Mouse (Mus musculus) embryonic facial prominence, embryonic 10.5 days (tissue): ENCODE measurements around the gene Kcnma1. TPM values are rescaled to one million over a fixed set of nuclear protein-coding genes. Genes with fewer than 3 reads are reported as not detected.

Experiments
- DNase-seq: peaks from one replicate; pipeline ENCODE4 v3.0.0-alpha.2; 2017; ENCODE audit warnings: low spot score
- H3K27ac ChIP-seq: fragments of 300-500 bp; sonication (generic); replicated peaks from 2 replicates; pipeline ENCODE4 v1.5.1; 2016; ENCODE audit warnings: mild to moderate bottlenecking
- H3K27me3 ChIP-seq: fragments of 300-500 bp; sonication (generic); replicated peaks from 2 replicates; pipeline ENCODE4 v1.6.1; 2016; ENCODE audit warnings: low read depth, mild to moderate bottlenecking; ENCODE audit not compliant: poor library complexity, severe bottlenecking
- H3K36me3 ChIP-seq: fragments of 300-500 bp; sonication (generic); replicated peaks from 2 replicates; pipeline ENCODE4 v1.6.1; 2016; ENCODE audit warnings: mild to moderate bottlenecking, moderate library complexity
- H3K4me1 ChIP-seq: fragments of 300-500 bp; sonication (generic); 2 replicates; pipeline ENCODE4 v1.6.1; 2016
- H3K4me3 ChIP-seq: fragments of 300-500 bp; sonication (generic); 2 replicates; pipeline ENCODE4 v1.5.1; 2016; ENCODE audit warnings: mild to moderate bottlenecking, moderate library complexity
- H3K9me3 ChIP-seq: fragments of 300-500 bp; sonication (generic); 2 replicates; pipeline ENCODE4 v1.6.1; 2016; ENCODE audit warnings: mild to moderate bottlenecking
- WGBS: fragments of 180-500 bp; shearing (Covaris S2); methylation state at CpG from one replicate; pipeline ENCODE4 v1.1.7; 2016; 5-methylcytosine and 5-hydroxymethylcytosine counted together
- polyA plus RNA-seq: library from polyadenylated mRNA; unstranded; fragments of >200 nt; fragmentation: Nextera tagmentation; extraction: Ambion mirVana; gene quantifications from 2 replicates; pipeline ENCODE4 v1.2.1, GENCODE M21; 2016

Gene Kcnma1
- polyA plus RNA-seq, 1 experiment from 2014 or later: 0.70 TPM

GRCm38 (mm10) chr14:23689681-23690080 lies 324.6 kb downstream of the Kcnma1 start:
- peak; percentile 54 for DNase-seq
- no peak overlapping the region for H3K4me3 ChIP-seq
- no peak overlapping the region for H3K27ac ChIP-seq
- no peaks in the 10 kb centered on the region for H3K36me3 ChIP-seq
- peaks cover 16% of the 10 kb centered on the region for H3K4me1 ChIP-seq
- no peaks in the 10 kb centered on the region for H3K9me3 ChIP-seq
- 55% methylated on average over 5 of the region's 5 CpGs for WGBS
- H3K27me3 ChIP-seq: no peaks in the 10 kb centered on the region

GRCm38 (mm10) chr14:23688513-23688912 lies 325.8 kb downstream of the Kcnma1 start:
- WGBS: 88% methylated on average over 3 of the region's 3 CpGs
- DNase-seq: no peak

DNA sequence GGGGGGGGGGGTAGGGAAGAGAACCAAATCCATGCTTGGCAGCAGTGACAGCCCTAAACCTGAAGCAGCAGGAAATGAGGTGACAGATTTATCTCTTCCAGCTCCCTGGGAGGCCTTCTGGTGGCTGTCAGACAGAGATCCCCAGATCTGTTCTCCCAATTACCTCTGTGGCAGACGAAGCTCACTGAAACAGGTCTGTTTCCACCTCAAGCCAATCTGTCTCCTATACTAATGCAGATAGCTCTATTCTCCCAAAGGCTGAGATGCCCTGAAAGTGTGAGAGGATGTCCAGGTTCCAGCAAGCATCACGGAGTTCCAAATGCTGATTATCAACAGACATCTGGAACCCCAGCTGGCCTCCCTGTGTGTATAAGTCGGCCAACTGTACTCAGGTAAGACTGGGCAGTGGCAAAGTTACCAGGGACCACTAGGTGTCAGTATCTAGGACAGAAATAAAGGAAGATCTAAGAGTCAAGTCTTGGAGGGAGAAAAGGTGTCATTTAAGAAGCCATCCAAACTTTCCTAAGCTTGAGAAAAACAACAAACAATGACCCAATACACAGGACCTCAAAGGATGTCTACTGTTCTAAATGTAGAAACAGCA lies 329.7 kb downstream of the Kcnma1 start:
- Histone ChIP-seq H3K4me1 (peaks cover 6% of the 10 kb centered on the region), H3K4me3 (no peak overlapping the region), H3K27ac (no peak overlapping the region), H3K9me3 (no peaks in the 10 kb centered on the region), H3K36me3 (no peaks in the 10 kb centered on the region), H3K27me3 (no peaks in the 10 kb centered on the region)
- WGBS: 61% methylated on average over 3 of the region's 3 CpGs
- DNase-seq: no peak

More at GRCm38 (mm10) chr14:23688513-23688912, 325.8 kb downstream of the Kcnma1 start:
- Histone ChIP-seq H3K36me3 (no peaks in the 10 kb centered on the region), H3K27me3 (no peaks in the 10 kb centered on the region), H3K4me3 (no peak overlapping the region), H3K27ac (no peak overlapping the region), H3K9me3 (no peaks in the 10 kb centered on the region), H3K4me1 (peaks cover 14% of the 10 kb centered on the region)

DNA sequence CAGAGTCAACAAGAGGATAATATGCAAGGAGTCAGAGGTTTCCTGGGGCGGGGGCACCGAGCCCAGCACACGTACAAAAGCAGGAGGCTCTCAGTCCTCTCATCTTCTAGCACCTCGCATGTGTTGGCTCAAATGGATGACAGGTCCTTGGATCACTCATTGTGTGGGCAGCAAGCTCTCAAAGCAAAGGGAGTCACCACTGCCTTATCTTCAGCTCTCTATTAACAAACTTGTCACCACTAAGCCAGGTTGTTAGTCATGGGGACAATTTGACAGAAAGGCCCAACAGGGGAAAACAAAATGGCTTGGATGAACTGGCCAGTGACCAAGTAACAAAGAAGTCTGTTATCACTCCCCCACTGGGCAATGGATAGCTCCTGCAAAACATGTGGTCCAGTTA lies 331.5 kb downstream of the Kcnma1 start:
- H3K4me3 ChIP-seq: no peak overlapping the region
- WGBS: 88% methylated on average over 4 of the region's 4 CpGs
- no peaks in the 10 kb centered on the region for H3K4me1 ChIP-seq
- no peaks in the 10 kb centered on the region for H3K9me3 ChIP-seq
- H3K36me3 ChIP-seq: no peaks in the 10 kb centered on the region
- no peaks in the 10 kb centered on the region for H3K27me3 ChIP-seq
- no peak overlapping the region for H3K27ac ChIP-seq
- no peak for DNase-seq

DNA sequence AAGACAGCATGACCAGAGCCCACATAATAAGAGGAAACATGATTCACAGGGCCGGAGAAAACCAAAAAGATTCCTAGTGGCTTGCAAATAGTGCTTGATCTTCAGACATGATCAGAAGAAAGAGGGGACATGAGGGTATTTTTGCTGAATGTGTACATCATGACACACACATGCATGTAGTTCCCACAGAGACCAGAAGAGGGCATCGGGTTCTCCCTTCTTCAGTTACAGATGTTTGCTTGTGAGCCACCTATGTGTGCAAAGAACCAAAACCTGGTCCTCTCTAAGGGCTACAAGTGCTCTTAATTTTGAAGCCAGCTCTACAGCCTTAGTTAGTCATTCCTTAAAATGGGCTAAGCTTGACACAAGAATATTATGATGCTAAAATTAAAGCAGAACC lies 334.9 kb downstream of the Kcnma1 start:
- WGBS: 68% methylated on average over 2 of the region's 2 CpGs
- no peaks in the 10 kb centered on the region for H3K4me1 ChIP-seq
- peak; percentile 27 for DNase-seq

GRCm38 (mm10) chr14:23666420-23666819 lies 347.9 kb downstream of the Kcnma1 start:
- Histone ChIP-seq H3K27ac (no peak overlapping the region), H3K4me1 (no peaks in the 10 kb centered on the region), H3K36me3 (no peaks in the 10 kb centered on the region), H3K9me3 (no peaks in the 10 kb centered on the region), H3K27me3 (no peaks in the 10 kb centered on the region), H3K4me3 (no peak overlapping the region)
- no peak for DNase-seq
- 91% methylated on average over 3 of the region's 3 CpGs for WGBS

More for the DNA sequence above, 334.9 kb downstream of the Kcnma1 start:
- no peak overlapping the region for H3K27ac ChIP-seq
- no peaks in the 10 kb centered on the region for H3K9me3 ChIP-seq
- H3K36me3 ChIP-seq: no peaks in the 10 kb centered on the region
- no peaks in the 10 kb centered on the region for H3K27me3 ChIP-seq
- H3K4me3 ChIP-seq: no peak overlapping the region

DNA sequence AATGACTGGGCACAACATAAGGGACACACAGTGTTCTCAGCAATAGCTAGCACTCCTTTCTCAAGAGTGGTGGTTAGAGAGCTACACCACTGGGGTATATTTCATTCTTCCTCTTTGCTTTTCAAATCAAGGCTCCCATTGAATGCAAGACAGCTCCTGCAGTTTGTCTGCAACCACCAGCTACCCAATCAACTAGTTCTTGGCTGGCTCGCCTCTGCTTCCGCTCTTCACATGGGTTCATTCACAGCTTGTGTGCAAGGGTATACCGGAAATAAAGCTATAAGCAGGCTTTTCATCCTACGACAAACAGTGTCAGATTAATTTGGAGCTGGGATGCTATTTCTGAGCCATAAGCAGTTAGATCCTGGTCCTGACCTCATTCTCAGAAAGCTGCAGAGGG lies 362.6 kb downstream of the Kcnma1 start:
- Histone ChIP-seq H3K4me3 (no peak overlapping the region), H3K9me3 (no peaks in the 10 kb centered on the region), H3K27me3 (no peaks in the 10 kb centered on the region), H3K27ac (no peak overlapping the region), H3K36me3 (no peaks in the 10 kb centered on the region), H3K4me1 (no peaks in the 10 kb centered on the region)
- no peak for DNase-seq
- WGBS: 82% methylated on average over 4 of the region's 4 CpGs

DNA sequence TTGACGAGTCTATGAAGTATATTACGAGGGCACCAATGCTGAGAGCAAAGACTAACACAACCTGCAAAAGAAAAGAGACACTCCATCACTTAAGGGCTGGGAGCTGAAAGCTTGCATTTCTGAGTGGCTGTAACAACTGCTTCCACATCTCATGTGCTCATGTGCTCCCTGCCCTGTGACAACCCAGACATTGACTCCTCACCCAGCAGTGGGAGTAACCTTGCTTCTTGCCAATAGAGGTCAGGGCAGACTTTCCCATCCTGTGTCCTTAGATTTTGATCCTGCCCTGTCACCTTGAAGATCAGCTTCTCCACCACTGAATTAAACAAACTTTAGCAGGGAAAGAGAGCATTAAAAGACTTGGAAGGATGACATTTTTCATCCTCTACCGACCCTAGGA lies 364.2 kb downstream of the Kcnma1 start:
- Histone ChIP-seq H3K27me3 (no peaks in the 10 kb centered on the region), H3K4me1 (no peaks in the 10 kb centered on the region), H3K4me3 (no peak overlapping the region), H3K9me3 (no peaks in the 10 kb centered on the region), H3K27ac (no peak overlapping the region), H3K36me3 (no peaks in the 10 kb centered on the region)
- DNase-seq: no peak
- WGBS: 89% methylated on average over 3 of the region's 3 CpGs

GRCm38 (mm10) chr14:23645361-23646063 lies 368.8 kb downstream of the Kcnma1 start:
- Histone ChIP-seq H3K9me3 (no peaks in the 10 kb centered on the region), H3K27me3 (no peaks in the 10 kb centered on the region), H3K27ac (no peak overlapping the region), H3K4me1 (no peaks in the 10 kb centered on the region), H3K36me3 (no peaks in the 10 kb centered on the region), H3K4me3 (no peak overlapping the region)
- 82% methylated on average over 9 of the region's 9 CpGs for WGBS
- no peak for DNase-seq

DNA sequence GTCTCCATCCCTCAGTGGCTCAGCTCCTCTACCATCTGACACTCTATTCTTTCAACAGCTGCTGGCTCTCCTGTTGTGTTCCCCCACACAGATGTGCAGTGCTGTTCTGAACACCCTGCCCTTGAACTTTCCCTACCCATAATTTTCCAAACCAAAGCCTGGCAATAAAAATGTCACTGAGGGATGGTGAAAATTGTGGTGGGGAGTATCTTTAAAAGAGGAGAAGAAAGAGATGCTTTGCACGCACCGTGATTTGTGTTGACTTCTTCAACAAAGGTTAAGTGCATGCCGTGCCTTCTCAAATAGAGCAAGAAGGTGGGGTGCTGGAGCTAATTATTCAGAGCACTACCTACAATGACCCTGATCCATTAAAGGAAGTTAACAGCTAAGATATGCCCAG lies 371.1 kb downstream of the Kcnma1 start:
- Histone ChIP-seq H3K9me3 (no peaks in the 10 kb centered on the region), H3K27me3 (no peaks in the 10 kb centered on the region), H3K36me3 (no peaks in the 10 kb centered on the region), H3K27ac (no peak overlapping the region), H3K4me3 (no peak overlapping the region), H3K4me1 (no peaks in the 10 kb centered on the region)
- DNase-seq: no peak
- 77% methylated on average over 3 of the region's 3 CpGs for WGBS

GRCm38 (mm10) chr14:23640665-23641064 lies 373.6 kb downstream of the Kcnma1 start:
- 58% methylated on average over 2 of the region's 2 CpGs for WGBS
- H3K27ac ChIP-seq: no peak overlapping the region
- H3K36me3 ChIP-seq: no peaks in the 10 kb centered on the region
- DNase-seq: no peak
- no peak overlapping the region for H3K4me3 ChIP-seq
- H3K4me1 ChIP-seq: peaks cover 6% of the 10 kb centered on the region; the same call in 1 of the 2 replicates
- H3K9me3 ChIP-seq: no peaks in the 10 kb centered on the region
- H3K27me3 ChIP-seq: 0 out of 2 replicates have a peak, but pooled peaks cover 6% of the 10 kb centered on the region

DNA sequence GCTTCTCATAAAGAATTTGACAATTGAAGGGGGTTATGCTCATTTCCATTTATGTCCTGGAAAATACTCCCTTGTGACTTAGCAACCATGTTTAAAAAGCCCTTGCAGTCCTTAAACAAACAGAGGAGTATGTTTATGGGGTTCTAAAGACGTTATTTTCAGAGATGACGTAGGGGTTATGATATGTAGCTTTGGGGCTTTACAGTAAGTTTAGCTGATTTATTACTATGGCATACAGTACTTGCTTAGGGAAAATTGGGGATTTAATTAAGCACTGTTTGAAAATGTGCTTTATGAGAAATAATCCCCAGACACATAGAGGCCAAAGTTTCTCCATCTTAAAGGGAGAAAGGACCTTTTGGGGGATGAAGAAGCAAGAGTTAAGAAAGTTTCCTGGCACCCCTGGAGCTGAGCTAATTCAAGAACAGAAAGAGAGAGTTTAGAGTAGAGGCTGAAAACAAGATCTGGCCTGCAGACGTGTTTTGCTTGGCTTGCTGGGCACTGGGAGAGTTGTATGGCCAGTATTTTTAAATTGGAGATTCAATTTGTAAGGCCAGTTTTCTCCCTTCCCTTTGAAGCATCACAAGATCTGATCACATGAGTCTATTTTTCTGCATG lies 376.1 kb downstream of the Kcnma1 start:
- DNase-seq: no peak
- WGBS: 72% methylated on average over 3 of the region's 3 CpGs
- Histone ChIP-seq H3K27ac (no peak overlapping the region), H3K27me3 (0 out of 2 replicates have a peak, but pooled peaks cover 6% of the 10 kb centered on the region), H3K4me3 (no peak overlapping the region), H3K9me3 (no peaks in the 10 kb centered on the region), H3K36me3 (no peaks in the 10 kb centered on the region), H3K4me1 (peaks cover 10% of the 10 kb centered on the region; the same call in 1 of the 2 replicates)

- no peak overlapping the region for H3K27ac ChIP-seq
- DNase-seq: no peak
- no peak overlapping the region for H3K4me3 ChIP-seq
- peaks cover 10% of the 10 kb centered on the region; the same call in 1 of the 2 replicates for H3K4me1 ChIP-seq
- no peaks in the 10 kb centered on the region for H3K9me3 ChIP-seq
- 0 out of 2 replicates have a peak, but pooled peaks cover 6% of the 10 kb centered on the region for H3K27me3 ChIP-seq
- WGBS: 56% methylated on average over 4 of the region's 4 CpGs
- H3K36me3 ChIP-seq: no peaks in the 10 kb centered on the region
Observed at GRCm38 (mm10) chr14:23635903-23636302, 378.4 kb downstream of the Kcnma1 start.
